Mouse (Mus musculus) embryonic facial prominence, embryonic 15.5 days (tissue): ENCODE results near the gene Tsfm. TPM values are rescaled to one million over a fixed set of nuclear protein-coding genes. Genes with fewer than 3 reads are reported as not detected.

ENCODE experiments used
- ATAC-seq: fragments of 200-750 bp; cut with Nextera tagmentation; 2 replicates; pipeline ENCODE4 v1.8.0; 2017; ENCODE audit warnings: low read depth, moderate TSS enrichment; ENCODE audit not compliant: insufficient number of reproducible peaks, low FRiP score, low TSS enrichment
- H3K27ac ChIP-seq: fragments of 300-500 bp; sonication (generic); replicated peaks from 2 replicates; pipeline ENCODE4 v1.5.1; 2015; ENCODE audit warnings: mild to moderate bottlenecking, inconsistent platforms
- H3K27me3 ChIP-seq: fragments of 300-500 bp; sonication (generic); 2 replicates; pipeline ENCODE4 v1.6.1; 2015; ENCODE audit warnings: inconsistent platforms
- H3K36me3 ChIP-seq: fragments of 300-500 bp; sonication (generic); 2 replicates; pipeline ENCODE4 v1.6.1; 2015; ENCODE audit warnings: mild to moderate bottlenecking, inconsistent platforms
- H3K4me1 ChIP-seq: fragments of 300-500 bp; sonication (generic); 2 replicates; pipeline ENCODE4 v1.6.1; 2015; ENCODE audit warnings: inconsistent platforms
- H3K4me2 ChIP-seq: fragments of 300-500 bp; sonication (generic); replicated peaks from 2 replicates; pipeline ENCODE4 v1.6.1; 2015; ENCODE audit warnings: mild to moderate bottlenecking, inconsistent platforms
- H3K4me3 ChIP-seq: fragments of 300-500 bp; sonication (generic); replicated peaks from 2 replicates; pipeline ENCODE4 v1.5.1; 2015; ENCODE audit warnings: mild to moderate bottlenecking, inconsistent platforms
- H3K9ac ChIP-seq: fragments of 300-500 bp; sonication (generic); 2 replicates; pipeline ENCODE4 v1.6.1; 2015; ENCODE audit warnings: inconsistent platforms
- H3K9me3 ChIP-seq: fragments of 300-500 bp; sonication (generic); replicated peaks from 2 replicates; pipeline ENCODE4 v1.6.1; 2016; ENCODE audit warnings: inconsistent platforms
- WGBS: fragments of 180-500 bp; shearing (Covaris S2); methylation state at CpG from one replicate; pipeline ENCODE4 v1.1.7; 2015; 5-methylcytosine and 5-hydroxymethylcytosine counted together
- polyA plus RNA-seq: library from polyadenylated mRNA; unstranded; fragments of >200 nt; fragmentation: Nextera tagmentation; extraction: Ambion mirVana; gene quantifications from 2 replicates; pipeline ENCODE4 v1.2.1, GENCODE M21; 2015

Gene Tsfm
- polyA plus RNA-seq, 1 experiment from 2014 or later = 68.8 TPM

- H3K9me3 ChIP-seq = no peaks in the 10 kb centered on the region
- no peak for ATAC-seq
- H3K27me3 ChIP-seq = no peaks in the 10 kb centered on the region
- peak overlapping the region; percentile 87 for H3K4me3 ChIP-seq
- H3K36me3 ChIP-seq = 0 out of 2 replicates have a peak, but pooled peaks cover 3% of the 10 kb centered on the region
- peak overlapping the region; percentile 72 for H3K4me2 ChIP-seq
- H3K9ac ChIP-seq = 0 out of 2 replicates have a peak overlapping the region, but pooled peaks have one; percentile 16
- H3K4me1 ChIP-seq = peaks cover 79% of the 10 kb centered on the region
- peak overlapping the region; percentile 79; the same call in 1 of the 2 replicates for H3K27ac ChIP-seq
- WGBS = 36% methylated on average over 14 of the region's 14 CpGs
Observed at GRCm38 (mm10) chr10:126983193-126983725, 47.4 kb downstream of the Tsfm start.

GRCm38 (mm10) chr10:126981746-126982145 is 48.9 kb downstream of the Tsfm start:
- H3K27me3 ChIP-seq = no peaks in the 10 kb centered on the region
- no peak overlapping the region for H3K9ac ChIP-seq
- peak overlapping the region; percentile 87 for H3K4me3 ChIP-seq
- H3K4me1 ChIP-seq = peaks cover 71% of the 10 kb centered on the region
- no peaks in the 10 kb centered on the region for H3K36me3 ChIP-seq
- no peaks in the 10 kb centered on the region for H3K9me3 ChIP-seq
- peak overlapping the region; percentile 79; the same call in 1 of the 2 replicates for H3K27ac ChIP-seq
- WGBS = 39% methylated on average over 3 of the region's 3 CpGs
- H3K4me2 ChIP-seq = peak overlapping the region; percentile 72
- no peak for ATAC-seq

- Histone ChIP-seq H3K27ac (peak overlapping the region; percentile 100), H3K9me3 (no peaks in the 10 kb centered on the region), H3K9ac (peak overlapping the region; percentile 99), H3K4me2 (peak overlapping the region; percentile 72), H3K4me3 (peak overlapping the region; percentile 87), H3K27me3 (no peaks in the 10 kb centered on the region), H3K4me1 (peaks cover 64% of the 10 kb centered on the region), H3K36me3 (no peaks in the 10 kb centered on the region)
- WGBS = 4% methylated on average over 11 of the region's 11 CpGs
- no peak for ATAC-seq
Observed at GRCm38 (mm10) chr10:126980933-126981530, 49.6 kb downstream of the Tsfm start.

- Histone ChIP-seq H3K4me2 (peak overlapping the region; percentile 72), H3K27me3 (no peaks in the 10 kb centered on the region), H3K4me3 (peak overlapping the region; percentile 87), H3K9ac (peak overlapping the region; percentile 99), H3K9me3 (no peaks in the 10 kb centered on the region), H3K4me1 (peaks cover 57% of the 10 kb centered on the region), H3K36me3 (no peaks in the 10 kb centered on the region), H3K27ac (peak overlapping the region; percentile 100)
- no peak for ATAC-seq
- WGBS = 2% methylated on average over 16 of the region's 16 CpGs
Observed at GRCm38 (mm10) chr10:126980221-126980932, 50.3 kb downstream of the Tsfm start.

GRCm38 (mm10) chr10:126979636-126980151 is 50.9 kb downstream of the Tsfm start:
- Histone ChIP-seq H3K27me3 (no peaks in the 10 kb centered on the region), H3K9ac (peak overlapping the region; percentile 99), H3K27ac (peak overlapping the region; percentile 100), H3K4me2 (peak overlapping the region; percentile 72), H3K4me1 (peaks cover 51% of the 10 kb centered on the region), H3K4me3 (peak overlapping the region; percentile 87), H3K9me3 (no peaks in the 10 kb centered on the region), H3K36me3 (no peaks in the 10 kb centered on the region)
- ATAC-seq = no peak
- WGBS = 2% methylated on average over 38 of the region's 57 CpGs

DNA sequence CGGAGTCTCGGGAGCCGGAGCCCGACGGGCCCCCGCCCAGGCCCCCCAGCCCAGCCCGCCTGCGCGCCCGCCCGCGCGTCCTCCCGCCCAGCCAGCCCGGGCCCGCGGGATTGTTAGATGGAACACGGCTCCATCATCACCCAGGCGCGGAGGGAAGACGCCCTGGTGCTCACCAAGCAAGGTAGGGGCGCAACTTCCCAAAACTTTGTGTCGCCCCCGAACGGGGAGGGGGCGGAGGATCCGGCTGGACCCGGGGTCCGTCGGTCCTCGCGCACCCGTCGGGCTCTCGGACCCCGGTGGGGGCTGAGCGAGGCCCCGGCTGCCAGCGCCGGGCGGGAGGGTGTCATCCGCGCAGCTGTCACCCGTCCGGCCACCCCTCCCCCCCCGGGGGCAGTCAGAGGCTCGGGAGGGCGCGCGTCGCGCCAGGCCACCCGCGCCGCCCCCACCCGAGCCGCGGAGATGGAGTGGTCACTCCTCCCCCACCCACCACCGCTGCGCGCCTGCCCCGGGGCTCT is 51.5 kb downstream of the Tsfm start:
- Histone ChIP-seq H3K36me3 (no peaks in the 10 kb centered on the region), H3K27ac (peak overlapping the region; percentile 100), H3K4me1 (peaks cover 45% of the 10 kb centered on the region), H3K27me3 (no peaks in the 10 kb centered on the region), H3K9me3 (no peaks in the 10 kb centered on the region), H3K4me3 (peak overlapping the region; percentile 87), H3K4me2 (peak overlapping the region; percentile 72), H3K9ac (peak overlapping the region; percentile 99)
- WGBS = under 1% methylated on average over 46 of the region's 62 CpGs
- ATAC-seq = no peak; the same call in 1 of the 2 replicates

GRCm38 (mm10) chr10:126978277-126978994 is 52.2 kb downstream of the Tsfm start, which contains the start of gene Ctdsp2:
Gene Ctdsp2, plus strand, starts transcription at chr10:126978717.
- Histone ChIP-seq H3K27ac (peak within 1 kb of the TSS; percentile 100), H3K4me3 (peak within 1 kb of the TSS; percentile 87), H3K27me3 (no peaks in the 10 kb centered on the region), H3K36me3 (no peaks in the 10 kb centered on the region), H3K9ac (peak within 1 kb of the TSS; percentile 99), H3K4me1 (peaks cover 41% of the 10 kb centered on the region), H3K9me3 (no peaks in the 10 kb centered on the region), H3K4me2 (peak within 1 kb of the TSS; percentile 72)
- under 1% methylated on average over 55 of the region's 56 CpGs for WGBS
- ATAC-seq = peak; percentile 93

GRCm38 (mm10) chr10:126977076-126977475 is 53.6 kb downstream of the Tsfm start:
- Histone ChIP-seq H3K4me1 (peaks cover 41% of the 10 kb centered on the region), H3K27me3 (no peaks in the 10 kb centered on the region), H3K36me3 (no peaks in the 10 kb centered on the region), H3K9ac (no peak overlapping the region), H3K4me3 (no peak overlapping the region), H3K27ac (no peak overlapping the region), H3K9me3 (no peaks in the 10 kb centered on the region), H3K4me2 (no peak overlapping the region)
- no peak for ATAC-seq
- WGBS = 69% methylated on average over 4 of the region's 4 CpGs

DNA sequence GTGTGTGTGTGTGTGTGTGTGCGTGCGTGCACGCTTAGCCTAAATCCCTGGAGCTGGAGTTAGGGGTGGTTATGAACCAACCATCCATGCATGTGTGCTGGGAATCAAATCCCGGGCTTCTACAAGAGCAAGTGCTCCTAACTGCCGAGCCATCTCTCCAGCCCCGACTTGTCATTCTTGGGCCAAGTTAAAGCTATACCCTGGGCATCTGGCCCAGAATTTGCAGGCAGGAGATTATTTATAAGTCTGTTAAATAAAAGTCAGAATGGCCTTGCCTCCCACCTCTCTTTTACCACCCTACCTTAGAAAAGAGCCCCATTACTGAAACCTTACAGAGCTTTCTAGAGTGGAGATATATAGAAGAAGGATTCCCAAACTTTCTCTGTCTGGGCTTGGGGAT is 54.9 kb downstream of the Tsfm start:
- Histone ChIP-seq H3K4me2 (no peak overlapping the region), H3K27me3 (no peaks in the 10 kb centered on the region), H3K4me1 (peaks cover 41% of the 10 kb centered on the region), H3K9me3 (no peaks in the 10 kb centered on the region), H3K27ac (peak overlapping the region; percentile 28; the same call in 1 of the 2 replicates), H3K36me3 (no peaks in the 10 kb centered on the region), H3K9ac (no peak overlapping the region), H3K4me3 (no peak overlapping the region)
- no peak for ATAC-seq
- 73% methylated on average over 6 of the region's 6 CpGs for WGBS

DNA sequence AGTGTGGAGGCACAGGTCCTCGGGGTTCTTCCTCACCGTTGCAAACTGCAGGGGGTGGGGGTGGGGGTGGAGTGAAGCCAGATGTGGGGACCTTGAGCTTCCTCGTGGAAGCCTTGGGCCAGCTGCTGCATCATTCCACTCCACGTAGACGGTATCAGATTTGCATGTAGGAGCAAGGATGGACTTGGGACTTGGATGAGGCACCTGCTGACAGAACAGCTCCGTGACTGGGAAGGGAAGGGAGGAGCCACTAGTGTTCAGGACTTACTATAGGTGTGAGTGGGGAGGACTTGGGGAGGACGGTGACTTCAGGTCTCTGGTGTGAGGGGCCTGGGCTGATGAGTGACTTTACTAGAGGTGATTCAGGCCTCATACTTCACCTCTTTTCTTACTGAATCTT is 57.7 kb downstream of the Tsfm start:
- Histone ChIP-seq H3K4me1 (peaks cover 46% of the 10 kb centered on the region), H3K4me2 (no peak overlapping the region), H3K36me3 (no peaks in the 10 kb centered on the region), H3K9me3 (no peaks in the 10 kb centered on the region), H3K9ac (no peak overlapping the region), H3K4me3 (no peak overlapping the region), H3K27me3 (no peaks in the 10 kb centered on the region), H3K27ac (peak overlapping the region; percentile 87)
- 18% methylated on average over 7 of the region's 7 CpGs for WGBS
- no peak for ATAC-seq
